Mouse (Mus musculus): ENCODE measurements around the gene Atp1a1.

GRCm38 (mm10) chr3:101599191-101599919 lies 5.1 kb downstream of the Atp1a1 start:
- TF ChIP-seq CTCF (IDR thresholded peaks at IDR 0.05; ENCODE audit: low read depth) (no peak), EP300 (IDR thresholded peaks at IDR 0.05; ENCODE audit: low read depth) (no peak)

All from liver, embryonic 14.5 days (tissue).